10 mouse cellular contexts compared by ENCODE assay signal in genomic region chr6:133904501-133904900, GRCm38 (mm10). TPM values are rescaled to one million over a fixed set of nuclear protein-coding genes. Genes with fewer than 3 reads are reported as not detected.
DNase-seq lines count a peak whose midpoint lies in the region; TF ChIP-seq lines count a peak whose summit lies in the region.
"Had no signal": no experiment of that assay in that cellular context is flagged by ENCODE, and none has a peak within 500 bp of the region (broad histone marks: within the 10 kb centered on the region; RNA-seq: fewer than 3 reads in every experiment).

No protein-coding gene starts in this region.

- H3K4me1 ChIP-seq in ES-E14 (ENCODE audit: control insufficient read depth in 2 of 2, insufficient read depth in 2 of 2, low read length in 2 of 2, poor library complexity in 1 of 2), result no peaks in the 10 kb centered on the region
- H3K4me1 ChIP-seq: heart, embryonic 15.5 days had no signal

- H3K9ac ChIP-seq in ES-E14 (ENCODE audit: insufficient read depth, low read depth, low read length, poor library complexity, severe bottlenecking), result no peak overlapping the region
- H3K9ac ChIP-seq: heart, embryonic 15.5 days had no signal

- H3K4me3 ChIP-seq in ES-E14 (ENCODE audit: insufficient read depth in 1 of 2, low read depth in 1 of 2, low read length in 2 of 2, poor library complexity in 1 of 2, severe bottlenecking in 1 of 2), result no peak overlapping the region
- H3K4me3 ChIP-seq: heart, embryonic 15.5 days; myocyte had no signal

- H3K27ac ChIP-seq in ES-E14 (ENCODE audit: insufficient read depth, low read depth, low read length, poor library complexity, severe bottlenecking), result no peak overlapping the region
- H3K27ac ChIP-seq: heart, embryonic 15.5 days had no signal

- in situ Hi-C loops in ES-E14 (cut with MboI; ENCODE audit: low sequenced_read_pairs in 2 of 2, unreplicated experiment in 2 of 2), result no loop called here

- H3K36me3 ChIP-seq in ES-E14 (ENCODE audit: control insufficient read depth, insufficient read depth, low read length, poor library complexity, severe bottlenecking), result no peaks in the 10 kb centered on the region
- H3K36me3 ChIP-seq: heart, embryonic 15.5 days had no signal

- DNase-seq in adrenal gland, adult 2 months, result peak; percentile 6
- no peak for DNase-seq in adrenal gland, postnatal 4 days (ENCODE audit: low spot score in 2 of 2)
- peak; percentile 15 for DNase-seq in kidney, postnatal 10 days
- DNase-seq in kidney, adult 11 months, result no peak
- DNase-seq in ES-E14 (ENCODE audit: low read depth, low spot score), result peak; percentile 22
- peak; percentile 31 for DNase-seq in forelimb bud, embryonic 11.5 days (ENCODE audit: low read depth, low spot score)
- no peak for DNase-seq in yolk sac, embryonic 10.5 days (ENCODE audit: low spot score)
- no peak for DNase-seq in spleen, postnatal 10 days (ENCODE audit: low spot score in 2 of 2)

- no peaks in the 10 kb centered on the region for H3K9me3 ChIP-seq in ES-E14 (ENCODE audit: control insufficient read depth, insufficient read depth, low read depth, low read length)
- H3K9me3 ChIP-seq: heart, embryonic 15.5 days had no signal

TF ChIP-seq in ES-E14, 5 proteins besides CTCF, POLR2A, EP300 and RAD21:
- TF ChIP-seq CHD2 (IDR thresholded peaks at IDR 0.05; ENCODE audit: low read depth, low read length) (no peak), ZC3H11A (IDR thresholded peaks at IDR 0.05; ENCODE audit: borderline replicate concordance, low read depth, low read length) (peak; percentile 53; the same call in 1 of the 2 replicates)
TF ChIP-seq in ES-E14: peak in this region for 1.

RNA-seq across cellular contexts. Expression of gene Kap, which starts 50.9 kb away (rescaled TPM):
- total RNA-seq in adrenal gland, adult 2 months (2021), result 1 to 10 TPM in 1 of 2 experiments, not detected in 1; 4.4 TPM
- polyA plus RNA-seq in adrenal gland, adult 2 months (2012; rRNA removed), result not detected in 2 replicates
- total RNA-seq in adrenal gland, postnatal 4 days (2021), result 10 to 100 TPM in 1 of 2 experiments, 1 to 10 TPM in 1; 2.3 to 24.7 TPM
- total RNA-seq in ES-E14 (2012; rRNA removed), result not detected in 2 replicates
- polyA plus RNA-seq: heart, embryonic 15.5 days; myocyte had no signal

Comparison
In these comparisons a context has a peak if more than half of its experiments do, and no peak if none do; other contexts are left out.
1. DNase-seq: peak in adrenal gland, adult 2 months (single experiment), kidney, postnatal 10 days (single experiment), ES-E14 (single experiment) and forelimb bud, embryonic 11.5 days (single experiment); none in adrenal gland, postnatal 4 days (0 of 2), kidney, adult 11 months (single experiment), yolk sac, embryonic 10.5 days (single experiment) and spleen, postnatal 10 days (0 of 2).